Mouse (Mus musculus) WW6 (cell line): Measurements from ENCODE around the gene Serpini1.
"Not testable (repeated sequence)": the region's sequence is repeated elsewhere in the genome, so short reads cannot be mapped to it uniquely, and the experiment has no call there.

ENCODE experiments used
- DNase-seq: peaks from one replicate; pipeline ENCODE4 v3.0.0-alpha.2; 2013; ENCODE audit warnings: low read depth, low spot score

The Serpini1 gene

DNA sequence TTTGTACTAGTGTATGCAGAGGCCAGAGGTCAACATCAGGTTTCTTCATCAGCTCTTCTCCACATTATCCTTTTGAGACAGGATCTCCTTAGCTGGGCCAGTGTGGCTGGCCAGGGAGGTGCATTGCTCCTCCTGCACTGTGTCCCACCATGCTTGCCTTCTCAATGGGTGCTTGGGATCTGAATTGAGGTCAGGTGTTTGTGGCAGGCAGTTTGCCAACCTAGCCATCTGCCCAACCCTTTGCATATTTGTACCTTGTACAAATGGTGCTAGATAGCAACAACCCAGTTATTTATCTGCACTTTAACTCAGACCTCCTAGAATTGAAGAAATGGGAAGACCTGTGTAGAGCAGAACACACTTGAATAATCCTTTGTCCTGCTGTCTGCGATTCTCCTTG lies 78.3 kb downstream of the Serpini1 start:
- DNase-seq = no peak

DNA sequence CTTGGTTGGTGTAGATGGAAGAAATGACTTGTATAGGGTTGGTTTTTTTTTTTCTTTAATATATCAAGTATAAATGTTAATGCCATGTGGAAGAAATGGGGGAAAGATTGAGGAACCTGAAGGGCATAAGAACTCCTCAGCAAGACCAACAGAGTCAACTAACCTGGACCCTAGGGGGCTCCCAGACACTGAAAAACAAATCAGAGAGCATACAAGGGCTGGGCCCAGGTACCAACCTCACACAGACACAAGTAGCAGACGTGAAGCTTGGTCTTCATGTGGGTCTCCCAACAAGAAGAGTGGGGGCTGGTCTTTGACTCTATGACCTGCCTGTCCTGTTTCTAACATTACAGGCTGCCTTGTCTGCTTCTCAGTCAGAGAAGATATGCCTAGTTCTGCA lies 82.2 kb downstream of the Serpini1 start:
- DNase-seq = no peak

DNA sequence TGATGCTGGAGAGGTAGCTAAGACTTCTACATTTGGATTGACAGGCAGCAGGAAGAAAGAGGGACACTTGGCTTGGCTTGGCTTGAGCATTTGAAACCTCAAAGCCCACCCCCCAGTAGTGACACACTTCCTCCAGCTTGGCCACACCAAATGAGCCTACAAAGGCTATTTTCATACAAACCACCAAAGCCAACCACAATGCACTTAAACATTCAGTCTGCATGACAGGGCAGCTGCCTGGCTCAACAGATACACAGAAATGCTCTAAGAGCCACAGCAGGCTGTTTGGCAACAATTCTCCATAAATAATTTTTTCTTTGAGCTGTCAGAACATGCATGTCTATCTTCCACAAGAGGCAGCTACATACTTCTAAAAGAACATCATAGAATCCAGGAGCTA lies 90.2 kb downstream of the Serpini1 start:
- no peak for DNase-seq

DNA sequence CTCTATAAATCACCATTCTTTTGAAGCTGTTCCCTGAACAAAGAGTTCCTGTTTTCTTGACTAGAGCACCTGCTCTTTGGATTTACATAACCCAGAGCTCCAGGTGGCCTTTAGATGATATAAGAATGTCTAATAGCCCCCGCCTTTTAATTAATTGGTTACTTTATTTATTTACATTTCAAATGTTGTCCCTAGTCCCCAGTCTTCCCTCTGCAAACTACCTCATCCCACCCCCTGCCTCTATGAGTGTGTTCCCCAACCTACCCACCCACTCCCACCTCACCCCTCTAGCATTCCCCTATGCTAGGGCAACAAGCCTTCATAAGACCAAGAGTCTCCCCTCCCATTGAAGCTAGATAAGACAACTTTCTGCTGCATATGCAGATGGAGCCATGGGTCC lies 90.9 kb downstream of the Serpini1 start:
- no peak for DNase-seq

DNA sequence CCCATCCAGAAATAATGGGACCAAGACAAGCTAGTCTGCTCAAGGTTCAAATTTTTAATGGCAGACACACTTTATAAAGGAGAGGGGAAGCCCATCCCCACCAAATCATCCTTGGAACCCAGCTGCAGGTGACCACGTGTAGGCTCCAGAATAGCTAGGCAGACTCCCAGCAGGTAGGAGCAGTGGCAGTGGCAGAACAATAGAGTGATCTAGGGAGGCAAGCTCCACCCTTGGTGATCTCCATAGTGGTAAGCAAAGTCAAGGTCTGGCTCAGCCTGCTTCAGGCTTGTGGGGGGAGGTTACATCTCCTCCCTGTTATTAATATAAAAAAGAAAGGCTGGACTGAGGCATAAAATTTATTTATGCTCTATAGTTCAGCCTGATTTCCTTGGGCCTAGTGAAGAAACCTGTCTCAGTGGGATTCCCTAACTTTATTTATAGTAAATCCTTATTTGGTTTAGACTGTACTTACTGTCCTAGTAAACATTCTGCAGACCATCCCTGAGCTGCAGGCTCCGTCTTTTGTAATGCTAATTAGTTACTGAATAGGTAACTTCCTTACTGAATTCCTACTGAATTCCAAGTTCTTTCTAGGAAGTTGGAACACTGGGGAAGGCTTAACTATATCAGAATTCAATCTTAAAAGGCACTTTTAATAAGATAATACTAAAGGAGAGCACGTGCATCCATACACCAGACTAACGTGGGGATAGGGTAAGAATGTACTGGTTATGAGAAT lies 93.2 kb downstream of the Serpini1 start:
- DNase-seq = not testable (repeated sequence)

DNA sequence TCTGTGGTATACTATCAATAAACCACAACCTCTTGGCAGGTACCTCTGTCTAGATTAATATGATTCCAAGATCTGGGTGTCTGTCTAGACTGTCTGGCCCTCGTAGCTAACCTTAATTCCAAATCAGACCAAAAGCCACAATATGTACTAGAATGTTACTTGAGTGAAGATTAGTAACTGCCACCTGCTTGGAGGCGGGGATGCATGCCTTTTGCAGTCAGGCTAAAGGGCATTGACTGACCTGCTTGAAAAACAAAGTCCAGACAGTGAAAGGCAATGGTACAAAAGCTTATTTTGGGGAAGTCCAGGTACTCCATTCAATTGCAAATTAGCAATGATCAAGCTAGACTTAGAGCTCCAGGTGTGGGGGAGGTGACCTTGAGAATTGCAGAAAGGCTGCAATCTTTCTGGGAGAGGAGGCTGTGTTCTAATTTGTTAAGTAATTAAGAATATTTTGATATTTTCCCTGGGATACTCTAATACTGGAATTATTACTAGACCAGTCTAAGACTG lies 94.3 kb downstream of the Serpini1 start:
- no peak for DNase-seq

DNA sequence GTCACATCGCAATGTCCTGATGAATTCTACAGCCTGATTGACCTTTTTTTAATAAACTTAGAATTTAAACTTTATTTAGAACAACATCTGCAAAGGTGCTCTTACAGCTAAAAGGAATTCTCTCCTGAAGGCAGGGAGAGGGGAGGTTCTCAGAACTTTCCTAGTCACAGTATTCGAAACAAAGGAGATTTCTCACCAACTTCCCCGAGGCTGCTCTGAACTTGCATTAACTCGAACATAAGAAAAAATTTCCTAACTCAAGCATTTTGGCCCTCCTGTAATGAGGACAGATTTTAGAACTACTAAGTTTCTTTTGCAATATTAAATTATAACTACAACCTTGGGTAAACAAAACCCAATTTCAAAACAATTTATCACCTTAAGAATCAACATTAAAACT lies 96.6 kb downstream of the Serpini1 start:
- not testable (repeated sequence) for DNase-seq

- no peak for DNase-seq
Observed at GRCm38 (mm10) chr3:75655578-75656344, 98.4 kb downstream of the Serpini1 start.

- no peak for DNase-seq
Observed at GRCm38 (mm10) chr3:75666962-75667361, 109.6 kb downstream of the Serpini1 start.

DNA sequence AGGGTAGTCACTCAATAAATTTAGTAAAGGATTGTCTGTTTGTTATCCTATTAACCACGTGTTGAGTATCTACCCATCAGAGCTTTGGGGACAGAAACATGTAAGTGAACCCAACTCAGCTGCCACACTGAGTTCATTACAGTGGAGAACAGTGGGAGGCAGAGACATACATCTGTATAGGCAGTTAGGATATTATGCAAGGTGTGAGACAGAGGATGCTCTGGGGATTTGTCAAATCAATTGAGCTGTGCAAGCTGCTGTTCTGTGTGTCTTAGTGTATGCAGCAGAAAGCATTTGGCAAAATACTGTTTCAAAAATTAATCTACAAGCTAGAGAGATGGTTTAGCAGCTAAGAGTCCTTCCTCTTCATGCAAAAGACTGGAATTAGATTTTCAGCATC lies 113.1 kb downstream of the Serpini1 start:
- DNase-seq = no peak

DNA sequence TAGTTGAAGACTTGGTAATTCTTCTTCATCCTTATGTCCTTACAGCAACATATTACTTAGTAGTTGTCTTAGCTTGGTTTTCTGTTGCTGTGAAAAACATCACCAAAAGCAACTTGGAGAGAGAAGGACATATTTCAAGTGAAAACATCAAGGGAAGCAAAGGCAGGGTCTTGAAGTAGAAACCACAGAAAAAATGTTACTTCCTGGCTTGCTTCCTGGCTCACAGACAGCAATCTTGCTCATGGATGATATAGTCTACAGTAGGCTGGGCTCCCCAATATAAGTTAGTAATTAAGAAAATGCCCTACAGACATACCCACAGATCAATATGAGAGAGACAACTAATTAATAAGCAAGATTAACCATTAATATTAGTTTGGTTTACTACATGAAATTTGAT lies 125.5 kb downstream of the Serpini1 start:
- no peak for DNase-seq

DNA sequence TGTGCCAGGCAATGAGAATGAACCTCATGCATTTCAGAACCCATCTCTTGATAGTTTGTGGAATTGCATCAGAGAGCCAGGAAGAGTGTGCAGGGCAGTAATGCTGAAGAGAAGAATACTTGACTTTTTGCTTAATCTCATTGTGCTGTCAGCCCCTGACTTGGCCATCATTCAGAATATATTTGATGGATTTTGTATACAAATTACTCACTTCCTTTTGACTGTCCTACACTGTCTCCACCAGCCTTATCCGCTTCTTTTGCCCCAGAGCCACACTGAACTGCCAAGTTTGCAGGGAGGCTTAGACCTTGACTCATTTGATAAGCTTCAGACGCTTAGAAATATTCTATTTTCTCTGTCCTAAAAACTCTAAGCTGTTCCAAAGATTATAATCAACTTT lies 129.4 kb downstream of the Serpini1 start:
- no peak for DNase-seq

GRCm38 (mm10) chr3:75687187-75687825 lies 130.0 kb downstream of the Serpini1 start:
- DNase-seq = no peak

DNA sequence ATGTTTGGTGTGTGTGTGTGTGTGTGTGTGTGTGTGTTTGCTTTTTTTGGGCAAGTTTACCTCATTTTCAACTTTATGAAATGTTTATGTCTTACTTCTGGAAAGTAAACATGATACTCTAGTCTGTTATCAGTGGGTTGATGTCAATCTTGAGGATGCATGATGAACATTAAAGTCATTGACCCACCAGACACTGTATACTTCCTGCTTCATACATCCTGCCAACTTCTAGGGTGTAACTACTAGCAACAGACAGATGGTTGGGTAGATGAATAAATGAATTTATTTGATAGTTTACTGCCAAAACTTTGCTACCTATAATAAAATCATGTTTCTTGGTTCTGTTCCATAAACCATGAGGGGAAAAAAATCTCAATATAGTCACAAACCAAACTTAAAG lies 133.0 kb downstream of the Serpini1 start:
- no peak for DNase-seq

DNA sequence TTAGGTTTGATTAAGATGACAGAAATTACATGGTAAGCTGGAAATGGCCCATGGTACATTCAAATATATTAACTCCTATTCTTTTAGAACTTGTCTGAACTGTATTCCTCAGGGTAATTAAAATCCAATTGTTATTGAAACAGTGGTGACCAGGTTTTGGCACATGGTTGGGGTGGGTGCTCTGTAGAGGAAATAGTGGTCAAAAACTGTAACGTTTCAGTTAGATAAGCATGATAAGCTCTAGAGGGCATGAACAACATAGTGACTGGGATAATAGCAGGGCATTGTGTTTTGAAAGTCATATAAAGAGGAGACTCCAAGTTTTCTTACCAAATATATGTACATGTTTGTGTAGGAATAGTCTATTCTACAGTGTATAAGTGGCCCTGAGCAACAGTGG lies 134.7 kb downstream of the Serpini1 start:
- no peak for DNase-seq
